Mouse (Mus musculus) thymus, adult 2 months (tissue): ENCODE results near the gene Hamp.

Source experiments
- CTCF ChIP-seq: fragments of 200-500 bp; IDR thresholded peaks from 2 replicates; pipeline ENCODE4 v1.5.1; 2012; ENCODE audit warnings: mild to moderate bottlenecking, control low read depth, low read length, moderate library complexity, borderline replicate concordance; ENCODE audit not compliant: control insufficient read depth, poor library complexity, insufficient read depth; ENCODE audit errors: extremely low read depth
- POLR2A ChIP-seq: fragments of 200-500 bp; IDR thresholded peaks from 2 replicates; pipeline ENCODE4 v1.6.1; 2012; ENCODE audit warnings: mild to moderate bottlenecking, low read length, control low read depth, moderate library complexity; ENCODE audit not compliant: control insufficient read depth, poor library complexity, insufficient read depth; ENCODE audit errors: extremely low read depth

DNA sequence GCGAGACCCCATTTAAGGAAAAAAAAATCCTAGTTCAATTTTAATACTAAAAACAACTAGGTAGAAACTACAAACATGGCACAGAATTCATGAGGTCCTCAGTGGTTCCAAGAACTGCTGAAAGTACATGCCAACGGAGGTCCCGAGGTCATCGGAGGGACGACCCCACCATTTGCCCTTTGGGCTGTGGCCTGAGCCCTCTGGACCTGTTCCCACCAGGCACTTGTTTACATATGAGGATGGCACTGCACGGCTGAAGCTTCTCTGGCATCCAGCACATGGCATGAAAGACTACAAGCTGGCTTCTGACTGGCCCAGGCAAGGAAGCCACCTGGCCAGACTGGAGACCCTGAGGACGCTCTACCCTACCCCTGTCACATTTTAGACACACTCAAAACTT is 20.5 kb upstream of the Hamp start:
- TF ChIP-seq CTCF: no peak
- TF ChIP-seq POLR2A: no peak
